Mouse (Mus musculus): ENCODE measurements around the gene Psmd3. TPM values are rescaled to one million over a fixed set of nuclear protein-coding genes. Genes with fewer than 3 reads are reported as not detected.
"Not testable (repeated sequence)": the region's sequence is repeated elsewhere in the genome, so short reads cannot be mapped to it uniquely, and the experiment has no call there.

Psmd3 gene
- polyA plus RNA-seq (2012; rRNA removed) = 166 and 177 TPM in 2 replicates

GRCm38 (mm10) chr11:98681786-98682745 lies at the start of gene Psmd3:
Psmd3 (plus strand) TSS chr11:98682554.
- DNase-seq (ENCODE audit: extremely low spot score in 1 of 2, low spot score in 1 of 2) = peak; percentile 92 to 99

- peak in 1 of 2 experiments; percentile 13 for DNase-seq (ENCODE audit: extremely low spot score in 1 of 2, low spot score in 1 of 2)
Observed at GRCm38 (mm10) chr11:98635312-98635970, 46.9 kb upstream of the Psmd3 start.

GRCm38 (mm10) chr11:98637501-98637900 lies 44.9 kb upstream of the Psmd3 start:
- DNase-seq (ENCODE audit: extremely low spot score in 1 of 2, low spot score in 1 of 2) = no peak

- no peak for DNase-seq (ENCODE audit: extremely low spot score in 1 of 2, low spot score in 1 of 2)
Observed at GRCm38 (mm10) chr11:98640091-98640490, 42.3 kb upstream of the Psmd3 start.

GRCm38 (mm10) chr11:98644757-98645156 lies 37.6 kb upstream of the Psmd3 start:
- no peak for DNase-seq (ENCODE audit: extremely low spot score in 1 of 2, low spot score in 1 of 2)

GRCm38 (mm10) chr11:98645946-98646345 lies 36.4 kb upstream of the Psmd3 start:
- DNase-seq (ENCODE audit: extremely low spot score in 1 of 2, low spot score in 1 of 2) = no peak

- DNase-seq (ENCODE audit: extremely low spot score in 1 of 2, low spot score in 1 of 2) = no peak
Observed at GRCm38 (mm10) chr11:98646459-98646858, 35.9 kb upstream of the Psmd3 start, which contains the start of gene Gsdma2. Gsdma2 (plus strand) TSS chr11:98646759.

- peak in 1 of 2 experiments; percentile 49 for DNase-seq (ENCODE audit: extremely low spot score in 1 of 2, low spot score in 1 of 2)
Observed at GRCm38 (mm10) chr11:98655076-98655475, 27.3 kb upstream of the Psmd3 start.

GRCm38 (mm10) chr11:98660517-98660916 lies 21.8 kb upstream of the Psmd3 start:
- peak; percentile 43 to 70 for DNase-seq (ENCODE audit: extremely low spot score in 1 of 2, low spot score in 1 of 2)

- DNase-seq (ENCODE audit: extremely low spot score in 1 of 2, low spot score in 1 of 2) = no peak
Observed at GRCm38 (mm10) chr11:98664091-98664490, 18.3 kb upstream of the Psmd3 start, which contains the start of gene Gsdma. Gsdma (plus strand) TSS chr11:98664351.

GRCm38 (mm10) chr11:98668984-98669383 lies 13.4 kb upstream of the Psmd3 start:
- no peak for DNase-seq (ENCODE audit: extremely low spot score in 1 of 2, low spot score in 1 of 2)

GRCm38 (mm10) chr11:98671284-98671815 lies 11.0 kb upstream of the Psmd3 start:
- DNase-seq (ENCODE audit: extremely low spot score in 1 of 2, low spot score in 1 of 2) = no peak

- no peak for DNase-seq (ENCODE audit: extremely low spot score in 1 of 2, low spot score in 1 of 2)
Observed at GRCm38 (mm10) chr11:98671857-98672256, 10.5 kb upstream of the Psmd3 start.

- no peak for DNase-seq (ENCODE audit: extremely low spot score in 1 of 2, low spot score in 1 of 2)
Observed at GRCm38 (mm10) chr11:98672482-98672881, 9.9 kb upstream of the Psmd3 start.

GRCm38 (mm10) chr11:98673136-98673535 lies 9.2 kb upstream of the Psmd3 start:
- peak in 1 of 2 experiments; percentile 65 for DNase-seq (ENCODE audit: extremely low spot score in 1 of 2, low spot score in 1 of 2)

- no peak for DNase-seq (ENCODE audit: extremely low spot score in 1 of 2, low spot score in 1 of 2)
Observed at GRCm38 (mm10) chr11:98675829-98676363, 6.5 kb upstream of the Psmd3 start.

GRCm38 (mm10) chr11:98680023-98680422 lies 2.3 kb upstream of the Psmd3 start:
- no peak for DNase-seq (ENCODE audit: extremely low spot score in 1 of 2, low spot score in 1 of 2)

GRCm38 (mm10) chr11:98680595-98680994 lies 1.8 kb upstream of the Psmd3 start:
- DNase-seq (ENCODE audit: extremely low spot score in 1 of 2, low spot score in 1 of 2) = not testable (repeated sequence)

GRCm38 (mm10) chr11:98681186-98681585 lies 1.2 kb upstream of the Psmd3 start:
- no peak for DNase-seq (ENCODE audit: extremely low spot score in 1 of 2, low spot score in 1 of 2)

- DNase-seq (ENCODE audit: extremely low spot score in 1 of 2, low spot score in 1 of 2) = no peak
Observed at GRCm38 (mm10) chr11:98682811-98683210, 457 bp downstream of the Psmd3 start.

GRCm38 (mm10) chr11:98685642-98686041 lies 3.3 kb downstream of the Psmd3 start:
- no peak for DNase-seq (ENCODE audit: extremely low spot score in 1 of 2, low spot score in 1 of 2)

All from frontal cortex, adult 2 months (tissue).